Mouse (Mus musculus): ENCODE measurements around the gene Prepl. TPM values are rescaled to one million over a fixed set of nuclear protein-coding genes. Genes with fewer than 3 reads are reported as not detected.

Prepl gene
- total RNA-seq (2014; fragmentation: Nextera tagmentation) (29.3 and 39.9 TPM in 2 replicates), total RNA-seq (2017) (25.9 and 28.0 TPM in 2 replicates)

DNA sequence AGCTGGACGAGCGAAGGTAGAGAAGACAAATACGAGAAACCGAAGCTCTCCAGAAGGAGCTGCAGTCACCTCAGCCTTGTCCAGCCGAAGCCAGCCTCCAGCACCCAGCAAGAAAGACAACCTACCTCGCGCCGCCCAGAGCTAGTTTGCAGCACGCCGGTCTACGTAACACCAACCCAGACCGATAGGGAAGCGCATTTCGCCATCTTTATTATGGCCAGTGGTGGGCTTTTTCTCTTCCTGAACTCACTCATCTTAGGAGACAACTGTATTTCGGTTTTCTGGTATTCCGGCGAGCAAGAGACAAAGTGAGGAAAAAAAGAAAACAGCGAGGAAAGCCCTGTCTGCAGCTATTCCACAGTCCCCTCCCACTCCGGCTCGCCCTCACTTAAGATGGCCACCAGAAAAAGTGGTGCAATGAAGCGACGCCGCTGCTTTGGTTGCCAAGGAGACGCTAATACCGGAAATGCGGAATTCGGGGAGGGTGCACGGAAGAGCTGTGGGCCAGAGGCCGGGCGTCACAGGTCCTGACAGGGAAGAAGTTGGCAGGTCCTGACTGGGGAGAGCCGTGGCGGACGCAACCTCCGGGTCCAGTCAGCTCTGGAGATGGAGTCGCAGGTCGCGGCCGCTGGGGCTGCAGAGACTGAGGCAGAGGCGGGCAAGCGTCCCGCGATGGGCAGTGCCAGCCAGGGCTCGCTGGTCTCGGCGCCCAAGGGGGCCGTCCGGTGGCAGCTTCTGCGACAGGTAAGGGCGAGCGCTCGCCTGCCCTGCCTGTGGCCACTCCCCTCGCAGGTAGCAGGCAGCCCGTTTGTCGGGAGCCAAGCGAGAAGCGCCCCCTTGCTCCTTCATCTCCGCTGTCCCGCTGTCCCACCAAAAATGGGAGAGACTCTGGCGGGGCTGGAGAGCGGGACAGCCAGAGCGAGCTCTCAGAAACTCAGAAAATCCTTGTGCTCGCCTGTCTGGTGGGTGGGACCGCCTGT lies at the start of gene Prepl, which contains the start of gene Camkmt:
Gene Prepl (minus strand): TSS at position 122 of the 980 bp plus-strand sequence.
Gene Camkmt (plus strand): TSS at position 433 of the 980 bp plus-strand sequence.
- ATAC-seq (replicated peaks; ENCODE audit: poor library complexity, severe bottlenecking), result peak; percentile 91

GRCm38 (mm10) chr17:85138393-85138792 lies 48.4 kb upstream of the Prepl start:
- ATAC-seq (replicated peaks; ENCODE audit: poor library complexity, severe bottlenecking), result no peak

DNA sequence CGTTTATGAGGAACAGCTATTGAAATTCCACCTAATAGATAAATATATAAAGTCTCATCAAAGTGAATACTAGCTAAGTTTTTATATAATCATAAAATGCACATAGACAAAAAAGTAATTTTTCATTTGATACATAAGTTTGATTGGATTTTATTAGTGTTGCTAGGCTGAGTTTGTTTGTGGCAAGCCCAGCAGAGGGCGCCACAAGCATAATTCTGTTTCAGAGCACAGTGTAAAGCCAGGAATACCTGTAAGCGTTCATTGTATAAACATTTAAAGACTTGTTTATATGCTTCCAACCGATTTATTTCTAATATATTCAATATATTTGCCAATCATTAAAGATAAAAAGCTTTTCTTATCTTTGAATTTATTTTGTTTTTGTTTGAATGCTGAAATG lies 26.6 kb upstream of the Prepl start:
- no peak for ATAC-seq (replicated peaks; ENCODE audit: poor library complexity, severe bottlenecking)

DNA sequence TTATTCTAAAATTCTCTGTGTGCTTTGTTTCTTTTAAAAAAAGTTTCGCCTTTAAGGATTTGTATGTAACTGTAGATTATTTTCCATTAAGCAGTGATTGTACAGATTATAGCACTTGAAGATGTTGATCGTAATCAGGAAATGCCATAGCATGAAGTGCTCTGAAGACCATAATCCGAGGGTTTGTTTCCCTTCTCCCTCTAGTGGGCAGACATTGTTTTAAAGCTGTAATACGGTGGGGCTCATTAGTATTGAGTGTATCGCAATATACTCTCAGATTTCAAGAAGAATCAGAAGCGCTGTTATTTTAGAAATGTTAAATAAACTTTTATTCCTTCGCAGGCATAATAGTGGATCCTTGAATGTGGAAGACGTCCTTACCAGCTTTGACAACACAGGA lies 23.4 kb upstream of the Prepl start:
- no peak for ATAC-seq (replicated peaks; ENCODE audit: poor library complexity, severe bottlenecking)

- ATAC-seq (replicated peaks; ENCODE audit: poor library complexity, severe bottlenecking), result no peak
Observed at GRCm38 (mm10) chr17:85110640-85111039, 20.6 kb upstream of the Prepl start.

DNA sequence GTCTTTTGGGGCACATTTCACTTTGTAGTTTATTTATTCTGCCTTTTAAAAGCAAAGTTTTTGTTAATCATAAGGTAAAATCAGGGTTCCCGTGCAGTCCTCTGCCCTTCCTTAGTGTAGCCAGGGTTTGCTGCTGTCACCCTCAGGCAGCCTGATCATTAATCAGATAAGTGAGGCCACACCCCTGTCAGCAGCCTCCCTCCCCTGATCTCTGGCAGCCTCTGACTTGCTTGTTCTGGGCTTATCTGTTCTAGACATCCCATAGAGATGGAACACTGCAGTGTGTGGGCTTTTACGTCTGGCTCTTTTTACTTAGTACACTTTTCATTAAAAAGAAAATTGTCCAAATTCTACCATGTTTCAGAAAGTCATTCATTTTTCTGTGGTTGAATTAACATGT lies 13.3 kb upstream of the Prepl start:
- no peak; the same call in 1 of the 2 replicates for ATAC-seq (replicated peaks; ENCODE audit: poor library complexity, severe bottlenecking)

- ATAC-seq (replicated peaks; ENCODE audit: poor library complexity, severe bottlenecking), result no peak
Observed at GRCm38 (mm10) chr17:85101751-85102150, 11.7 kb upstream of the Prepl start.

DNA sequence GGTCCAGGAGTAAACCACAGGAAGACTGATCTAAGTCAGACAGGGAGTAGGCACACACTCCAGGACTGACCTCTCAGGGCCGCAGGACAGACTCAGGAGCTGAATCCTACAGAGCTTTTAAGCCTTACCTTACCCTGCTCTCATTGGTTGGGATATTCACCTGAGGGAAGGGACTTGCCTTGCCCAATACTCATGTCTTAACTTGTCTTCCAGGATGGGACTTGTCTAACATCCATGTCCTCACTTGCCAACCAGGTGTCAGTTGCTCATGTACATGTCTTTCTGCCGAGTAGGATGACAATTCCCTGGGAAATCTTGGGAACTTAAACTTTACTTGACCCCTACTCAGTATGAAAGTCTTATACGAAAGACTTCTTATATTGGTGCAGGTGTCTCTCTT lies 10.2 kb upstream of the Prepl start:
- ATAC-seq (replicated peaks; ENCODE audit: poor library complexity, severe bottlenecking), result no peak

GRCm38 (mm10) chr17:85098677-85099323 lies 8.8 kb upstream of the Prepl start:
- no peak for ATAC-seq (replicated peaks; ENCODE audit: poor library complexity, severe bottlenecking)

DNA sequence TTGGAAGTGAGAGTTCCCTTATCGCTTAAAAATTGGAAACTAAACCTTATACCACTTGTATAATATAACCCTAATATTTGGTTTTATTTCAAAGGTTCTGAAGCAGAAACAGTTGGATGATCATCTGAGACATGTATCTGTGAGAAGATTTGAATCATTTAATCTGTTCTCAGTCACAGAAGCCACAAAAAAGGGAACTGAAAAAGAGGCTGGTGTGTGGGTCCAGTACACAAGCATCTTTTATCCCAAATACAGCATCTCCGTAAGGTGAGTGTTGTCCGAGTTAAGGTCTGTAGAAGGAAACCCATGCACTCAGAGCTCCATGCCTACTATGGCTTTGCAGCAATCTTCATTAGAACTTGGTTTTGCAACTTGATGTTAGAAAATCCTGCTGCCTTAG lies 6.4 kb upstream of the Prepl start:
- ATAC-seq (replicated peaks; ENCODE audit: poor library complexity, severe bottlenecking), result no peak

DNA sequence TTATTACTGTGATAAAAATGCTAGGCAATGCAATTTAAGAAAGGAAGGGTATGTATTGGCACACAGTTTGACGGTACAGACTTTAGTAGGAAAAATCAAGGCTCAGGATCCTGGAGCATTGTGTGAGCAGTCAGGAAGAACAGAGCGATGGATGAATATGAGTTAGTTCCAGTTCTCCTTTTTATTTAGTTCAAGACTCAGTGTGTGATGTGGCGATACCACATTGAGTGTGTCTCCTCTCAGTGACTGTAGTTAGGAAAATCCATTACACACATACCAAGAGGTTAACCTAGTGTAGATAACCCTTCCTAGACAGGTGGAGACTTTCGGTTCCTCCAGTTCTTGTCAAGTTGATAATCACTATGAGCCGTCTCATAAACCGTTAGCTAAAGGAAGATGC lies 1.7 kb upstream of the Prepl start:
- no peak for ATAC-seq (replicated peaks; ENCODE audit: poor library complexity, severe bottlenecking)

GRCm38 (mm10) chr17:85089621-85090020 lies 420 bp downstream of the Prepl start:
- no peak for ATAC-seq (replicated peaks; ENCODE audit: poor library complexity, severe bottlenecking)

- ATAC-seq (replicated peaks; ENCODE audit: poor library complexity, severe bottlenecking), result peak; percentile 30
Observed at GRCm38 (mm10) chr17:85089011-85089410, 1.0 kb downstream of the Prepl start.

- ATAC-seq (replicated peaks; ENCODE audit: poor library complexity, severe bottlenecking), result no peak
Observed at GRCm38 (mm10) chr17:85088401-85088800, 1.6 kb downstream of the Prepl start.

GRCm38 (mm10) chr17:85087591-85087990 lies 2.5 kb downstream of the Prepl start:
- no peak for ATAC-seq (replicated peaks; ENCODE audit: poor library complexity, severe bottlenecking)

DNA sequence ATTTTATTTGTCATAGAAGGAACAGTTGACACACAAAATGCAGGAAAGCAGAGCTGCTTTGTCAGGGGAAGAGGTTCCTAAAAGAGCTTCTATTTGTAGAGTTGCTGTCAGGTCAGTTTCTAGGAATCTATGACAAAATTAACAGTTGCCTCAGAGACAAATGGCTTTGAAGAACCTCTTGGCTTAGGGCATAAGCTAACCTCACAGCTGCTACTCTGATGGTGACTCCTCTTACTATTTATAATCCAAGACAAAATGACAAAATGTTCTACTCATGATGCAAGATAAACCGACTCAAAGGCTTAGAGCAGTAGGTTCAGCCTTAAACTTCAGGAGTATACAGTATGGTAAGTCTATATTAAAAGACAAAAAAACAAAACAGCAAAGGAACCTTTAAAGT lies 3.5 kb downstream of the Prepl start:
- no peak for ATAC-seq (replicated peaks; ENCODE audit: poor library complexity, severe bottlenecking)

DNA sequence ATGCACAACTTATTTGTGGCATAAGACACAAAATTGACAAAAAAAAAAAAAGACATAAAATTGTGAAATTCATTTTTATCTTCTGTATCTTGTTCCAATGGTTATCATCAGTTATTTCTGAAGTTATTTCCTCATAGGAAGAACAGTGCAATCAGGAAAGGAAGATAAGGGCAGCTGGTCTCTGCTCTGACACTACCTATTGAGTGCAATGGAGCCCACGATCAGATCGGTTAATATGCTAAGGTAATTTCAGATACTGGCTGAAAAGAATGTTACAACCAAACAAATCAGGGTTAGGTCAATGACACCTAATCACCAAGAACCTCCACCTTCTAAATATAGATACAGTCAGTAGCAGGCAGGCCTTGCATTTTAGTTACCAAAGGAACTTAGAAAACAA lies 4.7 kb downstream of the Prepl start:
- peak; percentile 25; the same call in 1 of the 2 replicates for ATAC-seq (replicated peaks; ENCODE audit: poor library complexity, severe bottlenecking)

GRCm38 (mm10) chr17:85080781-85081180 lies 9.3 kb downstream of the Prepl start:
- no peak for ATAC-seq (replicated peaks; ENCODE audit: poor library complexity, severe bottlenecking)

GRCm38 (mm10) chr17:85079276-85079675 lies 10.8 kb downstream of the Prepl start:
- ATAC-seq (replicated peaks; ENCODE audit: poor library complexity, severe bottlenecking), result no peak

GRCm38 (mm10) chr17:85074083-85074482 lies 16.0 kb downstream of the Prepl start:
- no peak for ATAC-seq (replicated peaks; ENCODE audit: poor library complexity, severe bottlenecking)

- ATAC-seq (replicated peaks; ENCODE audit: poor library complexity, severe bottlenecking), result no peak
Observed at GRCm38 (mm10) chr17:85073214-85073613, 16.8 kb downstream of the Prepl start.
